Mouse (Mus musculus) heart, adult 2 months (tissue): ENCODE results near the gene Narfl. TPM values are rescaled to one million over a fixed set of nuclear protein-coding genes. Genes with fewer than 3 reads are reported as not detected.

ENCODE experiments used
- DNase-seq, 2 experiments: peaks; one replicate each; pipeline ENCODE4 v3.0.0; 2021
- H3K27ac ChIP-seq: fragments of 200-600 bp; 2 replicates; pipeline ENCODE4 v1.8.1; 2022
- H3K27me3 ChIP-seq: fragments of 200-500 bp; 2 replicates; pipeline ENCODE4 v1.6.1; 2012; ENCODE audit warnings: mild to moderate bottlenecking, low read length, inconsistent platforms, mixed read lengths; ENCODE audit not compliant: control insufficient read depth, insufficient read depth
- H3K36me3 ChIP-seq: fragments of 200-500 bp; 2 replicates; pipeline ENCODE4 v1.6.1; 2012; ENCODE audit warnings: low read length, inconsistent platforms; ENCODE audit not compliant: control insufficient read depth, insufficient read depth
- H3K4me1 ChIP-seq: fragments of 200-500 bp; 2 replicates; pipeline ENCODE4 v1.6.1; 2011; ENCODE audit warnings: low read length; ENCODE audit not compliant: control insufficient read depth, insufficient read depth
- H3K4me3 ChIP-seq: fragments of 200-600 bp; 2 replicates; pipeline ENCODE4 v1.8.1; 2022
- H3K79me2 ChIP-seq: fragments of 200-500 bp; replicated peaks from 2 replicates; pipeline ENCODE4 v1.6.1; 2012; ENCODE audit warnings: mild to moderate bottlenecking, inconsistent platforms, low read length, moderate library complexity, mixed read lengths; ENCODE audit not compliant: control insufficient read depth, insufficient read depth
- H3K9ac ChIP-seq: fragments of 200-500 bp; 2 replicates; pipeline ENCODE4 v1.6.1; 2012; ENCODE audit warnings: low read depth, mild to moderate bottlenecking, control low read depth, inconsistent platforms, low read length, mixed read lengths
- CTCF ChIP-seq: fragments of 200-600 bp; IDR thresholded peaks from 2 replicates; pipeline ENCODE4 v1.8.1; 2022; ENCODE audit warnings: antibody characterized with exemption, mild to moderate bottlenecking, moderate library complexity
- EP300 ChIP-seq: fragments of 200-500 bp; IDR thresholded peaks from 2 replicates; pipeline ENCODE4 v1.6.1; 2011; ENCODE audit warnings: low read depth, low read length, control low read depth; ENCODE audit not compliant: insufficient read depth
- POLR2A ChIP-seq: fragments of 200-500 bp; IDR thresholded peaks from 2 replicates; pipeline ENCODE4 v1.6.1; 2011; ENCODE audit warnings: mild to moderate bottlenecking, low read depth, low read length, control low read depth; ENCODE audit not compliant: insufficient read depth
- WGBS: fragments of 180-500 bp; shearing (Covaris S2); methylation state at CpG from one replicate; pipeline ENCODE4 v1.1.7; 2018; 5-methylcytosine and 5-hydroxymethylcytosine counted together
- intact Hi-C: fragments of 180-260 bp; cut with DNase I; formaldehyde crosslinking; loops from one replicate; pipeline ENCODE4 v1.15.1; 2025
- long read RNA-seq: library from polyadenylated mRNA; stranded (forward); transcript quantifications from one replicate; pipeline ENCODE4 v2.0.0, GENCODE M21; 2021
- polyA plus RNA-seq: library from polyadenylated mRNA; depleted of rRNA; stranded (reverse); fragments of >200 nt; gene quantifications from 2 replicates; pipeline ENCODE4 v1.2.3, GENCODE M21; 2012; rRNA removed
- total RNA-seq, 2 experiments: library from RNA; stranded (reverse); gene quantifications; 2 replicates each; pipeline ENCODE4 v1.2.3; 2021

Narfl gene
- 10 to 100 TPM; 42.1 to 45.1 TPM for total RNA-seq
- 36.4 and 52.6 TPM in 2 replicates for polyA plus RNA-seq
- long read RNA-seq, transcript Narfl-201 (11 exons, 2,555 nt), result major isoform, 124 of 142 reads
- long read RNA-seq, partial matches to known transcripts, result 5 of 142 reads
- long read RNA-seq, other reads (novel, unspliced or antisense), result 12 of 142 reads

DNA sequence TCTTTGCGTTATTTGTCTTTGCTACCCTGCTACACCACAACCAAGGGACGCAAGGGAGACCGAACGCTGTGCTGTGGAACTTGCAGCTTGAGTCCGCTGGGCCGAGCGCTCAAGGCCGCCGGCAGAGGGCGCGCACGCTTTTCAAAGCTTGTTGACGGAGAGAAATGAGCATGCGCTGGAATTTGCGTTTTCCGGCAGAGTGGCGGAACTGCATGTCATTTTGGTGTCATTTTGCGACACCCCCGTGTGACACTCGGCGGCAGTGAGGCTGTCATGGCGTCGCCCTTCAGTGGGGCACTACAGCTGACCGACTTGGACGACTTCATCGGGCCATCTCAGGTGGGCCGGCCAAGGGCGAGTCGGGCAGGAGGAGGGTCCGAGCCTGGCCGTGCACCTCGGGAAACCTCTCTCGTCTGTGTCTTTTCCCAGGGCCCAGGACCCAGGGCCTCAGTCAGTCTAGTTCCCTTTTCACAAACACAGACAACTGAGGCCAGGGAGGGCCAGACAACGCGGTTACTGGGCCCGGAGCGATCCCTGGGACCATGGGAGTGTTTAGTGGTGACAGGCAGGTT, at the start of gene Narfl:
Gene Narfl, plus strand, starts transcription at position 228 of the 572 bp plus-strand sequence.
- Histone ChIP-seq H3K4me1 (peaks cover 6% of the 10 kb centered on the region), H3K27ac (peak within 1 kb of the TSS; percentile 94), H3K4me3 (peak within 1 kb of the TSS; percentile 81), H3K9ac (peak within 1 kb of the TSS; percentile 92), H3K36me3 (no peaks in the 10 kb centered on the region), H3K27me3 (no peaks in the 10 kb centered on the region), H3K79me2 (no peaks in the 10 kb centered on the region)
- WGBS, result under 1% methylated on average over 37 of the region's 37 CpGs
- TF ChIP-seq CTCF, result peak; percentile 100; the same call in 1 of the 2 replicates
- TF ChIP-seq EP300, result peak; percentile 98
- peak; percentile 86 for TF ChIP-seq POLR2A
- intact Hi-C loops, result loop anchor here (1.0 to 10.0 kb wide), 3 partner anchors 24 to 1431 kb away; partner anchors contain the start of genes Lemd2 and Metrn
- peak; percentile 95 to 98 for DNase-seq

DNA sequence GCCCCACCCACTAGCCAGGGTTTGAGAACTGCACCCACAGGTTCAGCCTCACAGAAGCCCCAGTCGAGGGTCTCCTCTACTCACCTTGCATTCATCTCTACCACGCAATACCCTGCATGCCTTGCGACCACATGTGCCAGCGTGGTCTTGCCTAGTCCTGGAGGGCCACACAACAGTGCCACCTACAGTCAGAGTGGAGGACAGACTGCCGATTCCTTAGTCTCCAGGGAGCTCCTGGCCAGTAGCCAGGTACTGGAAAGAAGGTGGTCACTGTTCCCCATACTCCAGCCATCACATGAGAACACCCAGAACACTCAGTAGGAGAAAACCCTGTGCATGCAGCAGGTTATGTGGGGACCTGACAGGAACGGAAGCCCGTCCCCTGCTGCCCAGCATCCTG, 49.7 kb upstream of the Narfl start:
- Histone ChIP-seq H3K79me2 (no peaks in the 10 kb centered on the region), H3K4me1 (peaks cover 4% of the 10 kb centered on the region), H3K4me3 (no peak overlapping the region), H3K27ac (no peak overlapping the region), H3K9ac (no peak overlapping the region), H3K36me3 (no peaks in the 10 kb centered on the region), H3K27me3 (no peaks in the 10 kb centered on the region)
- no peak for DNase-seq
- WGBS, result 84% methylated on average over 7 of the region's 7 CpGs
- TF ChIP-seq EP300 (no peak), POLR2A (no peak), CTCF (no peak)
- intact Hi-C loops, result no loop called here

DNA sequence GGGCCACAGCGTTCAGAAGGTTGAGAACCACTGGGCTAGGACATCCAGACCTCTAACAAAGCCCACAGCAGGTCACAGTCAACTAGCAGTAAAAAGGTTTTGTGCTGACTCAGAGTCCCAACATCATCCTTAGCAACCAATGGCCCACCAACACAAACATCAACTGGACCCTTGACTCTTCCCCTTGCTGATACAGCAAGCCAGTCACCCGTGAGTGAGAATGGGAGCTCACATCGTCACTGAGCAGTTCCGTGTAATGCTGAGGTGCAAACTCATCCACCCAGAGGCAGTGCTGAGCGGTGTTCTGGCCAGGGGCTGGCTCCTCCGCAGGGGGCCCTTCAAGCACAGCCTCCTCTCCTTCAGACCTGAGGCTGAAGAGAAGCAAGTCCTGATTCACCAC, 48.3 kb upstream of the Narfl start:
- no peak for DNase-seq
- no peak overlapping the region for H3K4me3 ChIP-seq
- H3K9ac ChIP-seq, result no peak overlapping the region
- intact Hi-C loops, result no loop called here
- H3K27ac ChIP-seq, result no peak overlapping the region
- no peaks in the 10 kb centered on the region for H3K36me3 ChIP-seq
- TF ChIP-seq POLR2A, result no peak
- no peak for TF ChIP-seq EP300
- no peak for TF ChIP-seq CTCF
- H3K27me3 ChIP-seq, result no peaks in the 10 kb centered on the region
- no peaks in the 10 kb centered on the region for H3K79me2 ChIP-seq
- peaks cover 4% of the 10 kb centered on the region for H3K4me1 ChIP-seq
- 82% methylated on average over 6 of the region's 6 CpGs for WGBS

DNA sequence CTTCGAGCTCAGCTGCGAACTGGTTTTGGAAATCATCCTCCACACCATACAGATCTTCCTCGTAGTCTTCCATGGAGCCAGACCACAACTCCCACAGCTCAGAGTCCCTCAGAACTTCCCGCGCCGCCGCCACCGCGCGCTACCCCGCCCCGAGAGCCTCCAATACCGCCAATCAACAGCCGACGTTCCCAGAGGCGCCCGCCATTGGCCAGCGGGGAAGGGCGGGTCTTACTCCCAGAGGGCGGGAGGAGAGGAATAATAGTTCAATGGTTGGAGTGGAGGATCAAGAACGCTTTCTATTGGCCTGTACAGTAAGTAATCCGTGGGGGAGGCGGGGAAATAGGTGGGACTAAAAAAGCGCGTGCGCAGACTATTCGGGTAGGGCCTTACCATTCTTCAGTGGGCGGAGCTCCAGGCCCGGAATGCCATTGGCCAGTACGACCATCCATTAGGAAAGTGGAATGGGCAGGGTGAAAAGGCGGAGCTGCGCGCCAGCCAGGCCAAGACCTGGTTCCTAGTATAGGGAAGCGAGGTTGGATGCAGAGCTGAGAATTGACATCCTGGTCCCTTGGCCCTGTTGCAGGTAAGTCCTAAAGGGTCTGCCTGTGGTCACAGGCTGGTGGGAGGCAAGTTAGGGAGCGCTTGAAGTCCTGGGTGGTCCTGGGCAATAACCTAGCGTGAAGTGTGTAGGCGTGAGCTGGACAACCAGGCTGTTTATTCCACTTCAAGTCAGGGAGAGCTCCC, 46.1 kb upstream of the Narfl start, which contains the start of the genes Chtf18 and Rpusd1:
Gene Chtf18, minus strand, starts transcription at position 155 of the 744 bp plus-strand sequence.
Gene Rpusd1, plus strand, starts transcription at position 406 of the 744 bp plus-strand sequence.
- H3K36me3 ChIP-seq, result no peaks in the 10 kb centered on the region
- intact Hi-C loops, result no loop called here

DNA sequence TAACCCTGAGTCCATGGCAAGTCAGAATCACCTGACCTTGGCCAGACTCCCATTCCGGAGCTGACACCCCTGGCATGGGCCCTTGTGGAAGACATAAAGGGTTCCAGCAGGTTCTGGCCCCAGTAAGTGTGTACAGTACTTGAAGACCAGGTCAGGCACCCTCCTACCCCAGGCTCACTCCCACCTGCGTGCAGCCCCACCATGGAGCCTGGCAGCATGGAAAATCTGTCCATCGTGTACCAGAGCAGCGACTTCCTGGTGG, 45.6 kb upstream of the Narfl start:
- Histone ChIP-seq H3K4me3 (peak overlapping the region; percentile 67), H3K79me2 (no peaks in the 10 kb centered on the region), H3K4me1 (peaks cover 4% of the 10 kb centered on the region), H3K9ac (peak overlapping the region; percentile 88), H3K36me3 (no peaks in the 10 kb centered on the region), H3K27ac (peak overlapping the region; percentile 72), H3K27me3 (no peaks in the 10 kb centered on the region)
- DNase-seq, result no peak
- TF ChIP-seq CTCF (no peak), EP300 (0 out of 2 replicates have a peak, but pooled peaks have one; percentile 4)
- WGBS, result 10% methylated on average over 4 of the region's 4 CpGs
- intact Hi-C loops, result no loop called here

More for the DNA sequence above, 46.1 kb upstream of the Narfl start, which contains the start of the genes Chtf18 and Rpusd1:
- Histone ChIP-seq H3K9ac (peak within 1 kb of the TSS; percentile 88), H3K79me2 (no peaks in the 10 kb centered on the region), H3K4me1 (peaks cover 4% of the 10 kb centered on the region), H3K27me3 (no peaks in the 10 kb centered on the region), H3K4me3 (peak within 1 kb of the TSS; percentile 67), H3K27ac (peak within 1 kb of the TSS; percentile 72)
- peak; percentile 98 to 99 for DNase-seq
- WGBS, result under 1% methylated on average over 37 of the region's 37 CpGs
- 0 out of 2 replicates have a peak, but pooled peaks have one; percentile 6 for TF ChIP-seq EP300
- peak; percentile 93 for TF ChIP-seq POLR2A
- no peak for TF ChIP-seq CTCF

DNA sequence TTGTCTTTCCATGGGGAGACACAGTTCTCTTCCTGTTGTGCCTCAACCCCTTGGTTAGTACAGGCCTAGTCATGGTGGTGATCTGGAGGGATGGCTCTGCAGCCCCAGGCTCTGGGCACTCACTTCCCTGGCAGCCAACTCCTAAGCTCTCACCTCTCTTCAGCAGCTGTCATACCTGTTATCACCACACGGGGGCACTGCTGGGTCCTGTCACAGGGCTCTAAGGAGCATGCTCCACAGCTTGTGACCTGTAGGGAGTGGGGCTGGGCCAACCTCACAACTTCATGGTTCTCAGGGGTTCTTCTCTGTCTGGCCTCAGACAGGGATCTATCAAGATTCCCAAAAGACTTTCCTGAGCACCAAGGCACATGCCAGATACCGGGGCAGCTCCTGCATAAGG, 41.5 kb upstream of the Narfl start:
- WGBS, result 26% methylated on average over 2 of the region's 2 CpGs
- DNase-seq, result peak; percentile 73 to 85
- Histone ChIP-seq H3K4me3 (no peak overlapping the region), H3K79me2 (no peaks in the 10 kb centered on the region), H3K27me3 (no peaks in the 10 kb centered on the region), H3K36me3 (no peaks in the 10 kb centered on the region), H3K9ac (no peak overlapping the region), H3K27ac (no peak overlapping the region), H3K4me1 (peaks cover 4% of the 10 kb centered on the region)
- intact Hi-C loops, result loop anchor here (1.0 to 2.0 kb wide), 2 partner anchors 39 to 68 kb away; no protein-coding TSS in a partner anchor
- TF ChIP-seq CTCF, result peak; percentile 98
- no peak for TF ChIP-seq EP300
- no peak for TF ChIP-seq POLR2A
